Mouse (Mus musculus) small intestine, adult 2 months (tissue): ENCODE results near the gene Itga9.

ENCODE experiments used
- CTCF ChIP-seq: fragments of 200-500 bp; IDR thresholded peaks from 2 replicates; pipeline ENCODE4 v1.5.1; 2012; ENCODE audit warnings: low read depth, mild to moderate bottlenecking, control low read depth, inconsistent platforms, low read length, moderate library complexity, mixed read lengths; ENCODE audit not compliant: insufficient replicate concordance, insufficient read length; ENCODE audit errors: extremely low read depth
- POLR2A ChIP-seq: fragments of 200-500 bp; IDR thresholded peaks from 2 replicates; pipeline ENCODE4 v1.6.1; 2012; ENCODE audit warnings: low read depth, mild to moderate bottlenecking, control low read depth, inconsistent platforms, low read length, moderate library complexity

GRCm38 (mm10) chr9:118788869-118789281, 182.4 kb downstream of the Itga9 start:
- TF ChIP-seq CTCF (no peak), POLR2A (no peak)
